Mouse (Mus musculus): ENCODE data around the gene Aco2. TPM values are rescaled to one million over a fixed set of nuclear protein-coding genes. Genes with fewer than 3 reads are reported as not detected.

Gene Aco2
- polyA plus RNA-seq, 1 experiment from 2014 or later, result 87.0 TPM

- Histone ChIP-seq H3K9ac (replicated peaks) (no peak overlapping the region), H3K36me3 (replicated peaks; ENCODE audit: insufficient read depth, low read length) (no peaks in the 10 kb centered on the region), H3K4me1 (ENCODE audit: insufficient read depth) (peaks cover 34% of the 10 kb centered on the region), H3K27me3 (ENCODE audit: insufficient read depth, low read length) (no peaks in the 10 kb centered on the region), H3K4me3 (ENCODE audit: low read depth, low read length) (no peak overlapping the region), H3K9me3 (ENCODE audit: low read length) (no peaks in the 10 kb centered on the region), H3K27ac (ENCODE audit: low read depth) (no peak overlapping the region), H3K4me2 (ENCODE audit: low read depth, low read length) (peak overlapping the region; percentile 13; the same call in 1 of the 2 replicates)
- TF ChIP-seq EP300 (IDR thresholded peaks at IDR 0.05; ENCODE audit: low read depth) (no peak), CTCF (IDR thresholded peaks at IDR 0.05; ENCODE audit: low read depth) (no peak)
- 75% methylated on average over 5 of the region's 5 CpGs for WGBS (ENCODE audit: insufficient replicate concordance)
- ATAC-seq (no peak), DNase-seq (no peak)
These were observed 7.7 kb downstream of the Aco2 start for GRCm38 (mm10) chr15:81879531-81880401.

DNA sequence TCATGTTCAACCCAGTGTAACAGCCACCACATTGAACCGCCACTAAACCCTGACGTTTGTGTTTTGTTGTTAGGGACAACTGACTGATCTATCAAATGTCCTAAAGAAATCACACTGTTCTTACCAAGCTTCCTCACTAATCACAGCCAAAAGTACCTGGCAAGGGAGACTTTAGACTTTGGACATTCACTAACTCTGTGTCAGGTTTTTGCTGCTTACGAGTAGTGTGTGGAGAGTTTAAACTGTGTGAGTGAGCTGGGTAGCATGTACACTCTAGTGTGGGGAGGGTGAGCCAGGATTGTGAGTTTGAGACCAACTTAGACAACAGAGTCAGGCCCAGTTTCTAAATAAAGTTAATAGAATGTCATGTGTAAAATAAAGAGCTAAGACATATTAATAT is 10.2 kb downstream of the Aco2 start:
- peak overlapping the region; percentile 2; the same call in 1 of the 2 replicates for H3K4me2 ChIP-seq (ENCODE audit: low read depth, low read length)
- TF ChIP-seq EP300 (IDR thresholded peaks at IDR 0.05; ENCODE audit: low read depth) (no peak), CTCF (IDR thresholded peaks at IDR 0.05; ENCODE audit: low read depth) (no peak)
- H3K4me1 ChIP-seq (ENCODE audit: insufficient read depth), result peaks cover 38% of the 10 kb centered on the region
- H3K27ac ChIP-seq (ENCODE audit: low read depth), result peak overlapping the region; percentile 80
- DNase-seq (no peak), ATAC-seq (peak; percentile 85)
- peaks cover 4% of the 10 kb centered on the region; the same call in 1 of the 2 replicates for H3K36me3 ChIP-seq (replicated peaks; ENCODE audit: insufficient read depth, low read length)
- H3K27me3 ChIP-seq (ENCODE audit: insufficient read depth, low read length), result no peaks in the 10 kb centered on the region
- 0 out of 2 replicates have a peak overlapping the region, but pooled peaks have one; percentile 21 for H3K9ac ChIP-seq (replicated peaks)
- WGBS (ENCODE audit: insufficient replicate concordance), result 63% methylated on average over 3 of the region's 3 CpGs
- no peak overlapping the region for H3K4me3 ChIP-seq (ENCODE audit: low read depth, low read length)
- H3K9me3 ChIP-seq (ENCODE audit: low read length), result no peaks in the 10 kb centered on the region

GRCm38 (mm10) chr15:81885418-81885934 is 13.4 kb downstream of the Aco2 start:
- Histone ChIP-seq H3K27ac (ENCODE audit: low read depth) (no peak overlapping the region), H3K9me3 (ENCODE audit: low read length) (no peaks in the 10 kb centered on the region), H3K4me2 (ENCODE audit: low read depth, low read length) (no peak overlapping the region), H3K9ac (replicated peaks) (no peak overlapping the region), H3K4me1 (ENCODE audit: insufficient read depth) (peaks cover 23% of the 10 kb centered on the region), H3K36me3 (replicated peaks; ENCODE audit: insufficient read depth, low read length) (peaks cover 28% of the 10 kb centered on the region; the same call in 1 of the 2 replicates), H3K4me3 (ENCODE audit: low read depth, low read length) (no peak overlapping the region), H3K27me3 (ENCODE audit: insufficient read depth, low read length) (no peaks in the 10 kb centered on the region)
- DNase-seq (no peak), ATAC-seq (no peak)
- 92% methylated on average over 3 of the region's 3 CpGs for WGBS (ENCODE audit: insufficient replicate concordance)
- no peak for TF ChIP-seq EP300 (IDR thresholded peaks at IDR 0.05; ENCODE audit: low read depth)
- TF ChIP-seq CTCF (IDR thresholded peaks at IDR 0.05; ENCODE audit: low read depth), result no peak

- Histone ChIP-seq H3K4me3 (ENCODE audit: low read depth, low read length) (no peak overlapping the region), H3K9ac (replicated peaks) (no peak overlapping the region), H3K27ac (ENCODE audit: low read depth) (no peak overlapping the region), H3K4me1 (ENCODE audit: insufficient read depth) (peaks cover 27% of the 10 kb centered on the region), H3K36me3 (replicated peaks; ENCODE audit: insufficient read depth, low read length) (peaks cover 42% of the 10 kb centered on the region), H3K27me3 (ENCODE audit: insufficient read depth, low read length) (no peaks in the 10 kb centered on the region), H3K4me2 (ENCODE audit: low read depth, low read length) (no peak overlapping the region), H3K9me3 (ENCODE audit: low read length) (no peaks in the 10 kb centered on the region)
- no peak for TF ChIP-seq CTCF (IDR thresholded peaks at IDR 0.05; ENCODE audit: low read depth)
- TF ChIP-seq EP300 (IDR thresholded peaks at IDR 0.05; ENCODE audit: low read depth), result no peak
- 80% methylated on average over 6 of the region's 6 CpGs for WGBS (ENCODE audit: insufficient replicate concordance)
- ATAC-seq (no peak), DNase-seq (no peak)
These were observed 14.9 kb downstream of the Aco2 start for GRCm38 (mm10) chr15:81886795-81887550.

GRCm38 (mm10) chr15:81889175-81889574 is 17.1 kb downstream of the Aco2 start:
- H3K4me2 ChIP-seq (ENCODE audit: low read depth, low read length), result no peak overlapping the region
- no peak for DNase-seq
- 89% methylated on average over 7 of the region's 7 CpGs for WGBS (ENCODE audit: insufficient replicate concordance)

More at GRCm38 (mm10) chr15:81889175-81889574, 17.1 kb downstream of the Aco2 start:
- no peak overlapping the region for H3K4me3 ChIP-seq (ENCODE audit: low read depth, low read length)
- H3K9ac ChIP-seq (replicated peaks), result no peak overlapping the region
- H3K27me3 ChIP-seq (ENCODE audit: insufficient read depth, low read length), result no peaks in the 10 kb centered on the region
- no peak overlapping the region for H3K27ac ChIP-seq (ENCODE audit: low read depth)
- H3K4me1 ChIP-seq (ENCODE audit: insufficient read depth), result peaks cover 22% of the 10 kb centered on the region
- TF ChIP-seq CTCF (IDR thresholded peaks at IDR 0.05; ENCODE audit: low read depth), result no peak
- peaks cover 48% of the 10 kb centered on the region for H3K36me3 ChIP-seq (replicated peaks; ENCODE audit: insufficient read depth, low read length)
- H3K9me3 ChIP-seq (ENCODE audit: low read length), result no peaks in the 10 kb centered on the region
- no peak for ATAC-seq

Data from liver, postnatal 0 days (tissue).